Mouse (Mus musculus) heart, embryonic 15.5 days (tissue): Measurements from ENCODE around the gene Cmc1. TPM values are rescaled to one million over a fixed set of nuclear protein-coding genes. Genes with fewer than 3 reads are reported as not detected.
"Not testable (repeated sequence)": the region's sequence is repeated elsewhere in the genome, so short reads cannot be mapped to it uniquely, and the experiment has no call there.

Source experiments
- ATAC-seq: fragments of 200-750 bp; cut with Nextera tagmentation; replicated peaks from 2 replicates; pipeline ENCODE4 v1.8.0; 2017; ENCODE audit warnings: low read depth, moderate TSS enrichment; ENCODE audit not compliant: insufficient number of reproducible peaks, insufficient read depth, low FRiP score
- H3K27ac ChIP-seq: fragments of 300-500 bp; sonication (generic); 2 replicates; pipeline ENCODE4 v1.5.1; 2015; ENCODE audit warnings: mild to moderate bottlenecking, inconsistent platforms
- H3K27me3 ChIP-seq: fragments of 300-500 bp; sonication (generic); 2 replicates; pipeline ENCODE4 v1.6.1; 2015; ENCODE audit warnings: inconsistent platforms
- H3K36me3 ChIP-seq: fragments of 300-500 bp; sonication (generic); 2 replicates; pipeline ENCODE4 v1.6.1; 2015; ENCODE audit warnings: mild to moderate bottlenecking, inconsistent platforms
- H3K4me1 ChIP-seq: fragments of 300-500 bp; sonication (generic); replicated peaks from 2 replicates; pipeline ENCODE4 v1.6.1; 2015; ENCODE audit warnings: inconsistent platforms
- H3K4me2 ChIP-seq: fragments of 300-500 bp; sonication (generic); 2 replicates; pipeline ENCODE4 v1.6.1; 2015; ENCODE audit warnings: inconsistent platforms, mild to moderate bottlenecking, moderate library complexity
- H3K4me3 ChIP-seq: fragments of 300-500 bp; sonication (generic); 2 replicates; pipeline ENCODE4 v1.5.1; 2015; ENCODE audit warnings: mild to moderate bottlenecking, inconsistent platforms
- H3K9ac ChIP-seq: fragments of 300-500 bp; sonication (generic); 2 replicates; pipeline ENCODE4 v1.6.1; 2015; ENCODE audit warnings: mild to moderate bottlenecking, inconsistent platforms
- H3K9me3 ChIP-seq: fragments of 300-500 bp; sonication (generic); replicated peaks from 2 replicates; pipeline ENCODE4 v1.6.1; 2016; ENCODE audit warnings: inconsistent platforms
- WGBS: fragments of 180-500 bp; shearing (Covaris S2); methylation state at CpG from one replicate; pipeline ENCODE4 v1.1.7; 2015; ENCODE audit warnings: mixed read lengths; 5-methylcytosine and 5-hydroxymethylcytosine counted together
- polyA plus RNA-seq: library from polyadenylated mRNA; unstranded; fragments of >200 nt; fragmentation: Nextera tagmentation; extraction: Ambion mirVana; gene quantifications from 2 replicates; pipeline ENCODE4 v1.2.1, GENCODE M21; 2015

The Cmc1 gene
- polyA plus RNA-seq, 1 experiment from 2014 or later, result 47.0 TPM

- no peaks in the 10 kb centered on the region for H3K36me3 ChIP-seq
- H3K4me1 ChIP-seq, result no peaks in the 10 kb centered on the region
- H3K4me2 ChIP-seq, result no peak overlapping the region
- no peak for ATAC-seq
- 85% methylated on average over 4 of the region's 4 CpGs for WGBS
- no peak overlapping the region for H3K27ac ChIP-seq
- H3K27me3 ChIP-seq, result no peaks in the 10 kb centered on the region
- no peaks in the 10 kb centered on the region for H3K9me3 ChIP-seq
- H3K9ac ChIP-seq, result no peak overlapping the region
- H3K4me3 ChIP-seq, result no peak overlapping the region
Observed at GRCm38 (mm10) chr9:118173086-118173485, 23.1 kb upstream of the Cmc1 start.

- H3K4me1 ChIP-seq, result no peaks in the 10 kb centered on the region
- H3K9ac ChIP-seq, result no peak overlapping the region
- no peaks in the 10 kb centered on the region for H3K27me3 ChIP-seq
- WGBS, result 48% methylated on average over 5 of the region's 5 CpGs
- ATAC-seq, result no peak
- no peak overlapping the region for H3K27ac ChIP-seq
- no peak overlapping the region for H3K4me3 ChIP-seq
- H3K9me3 ChIP-seq, result no peaks in the 10 kb centered on the region
- H3K4me2 ChIP-seq, result no peak overlapping the region
- no peaks in the 10 kb centered on the region for H3K36me3 ChIP-seq
Observed at GRCm38 (mm10) chr9:118168544-118168943, 18.6 kb upstream of the Cmc1 start.

GRCm38 (mm10) chr9:118167606-118168005 is 17.6 kb upstream of the Cmc1 start:
- H3K4me1 ChIP-seq, result no peaks in the 10 kb centered on the region
- H3K4me2 ChIP-seq, result no peak overlapping the region
- H3K27ac ChIP-seq, result no peak overlapping the region
- no peaks in the 10 kb centered on the region for H3K36me3 ChIP-seq
- no peaks in the 10 kb centered on the region for H3K27me3 ChIP-seq
- 74% methylated on average over 6 of the region's 6 CpGs for WGBS
- H3K4me3 ChIP-seq, result no peak overlapping the region
- H3K9me3 ChIP-seq, result no peaks in the 10 kb centered on the region
- no peak for ATAC-seq
- H3K9ac ChIP-seq, result no peak overlapping the region

- no peak overlapping the region for H3K4me2 ChIP-seq
- no peak overlapping the region for H3K27ac ChIP-seq
- ATAC-seq, result no peak
- no peaks in the 10 kb centered on the region for H3K36me3 ChIP-seq
- no peak overlapping the region for H3K4me3 ChIP-seq
- WGBS, result 88% methylated on average over 6 of the region's 6 CpGs
- no peaks in the 10 kb centered on the region for H3K4me1 ChIP-seq
- no peak overlapping the region for H3K9ac ChIP-seq
- H3K27me3 ChIP-seq, result no peaks in the 10 kb centered on the region
- H3K9me3 ChIP-seq, result no peaks in the 10 kb centered on the region
Observed at GRCm38 (mm10) chr9:118161536-118161935, 11.6 kb upstream of the Cmc1 start.

GRCm38 (mm10) chr9:118159936-118160335 is 10.0 kb upstream of the Cmc1 start:
- Histone ChIP-seq H3K36me3 (no peaks in the 10 kb centered on the region), H3K27me3 (no peaks in the 10 kb centered on the region), H3K9me3 (no peaks in the 10 kb centered on the region), H3K4me2 (no peak overlapping the region), H3K27ac (no peak overlapping the region), H3K4me3 (no peak overlapping the region), H3K9ac (no peak overlapping the region), H3K4me1 (no peaks in the 10 kb centered on the region)
- WGBS, result 27% methylated on average over 3 of the region's 3 CpGs
- no peak for ATAC-seq

GRCm38 (mm10) chr9:118158201-118158600 is 8.2 kb upstream of the Cmc1 start:
- WGBS, result 84% methylated on average over 4 of the region's 4 CpGs
- Histone ChIP-seq H3K36me3 (no peaks in the 10 kb centered on the region), H3K27ac (no peak overlapping the region), H3K27me3 (no peaks in the 10 kb centered on the region), H3K9me3 (no peaks in the 10 kb centered on the region), H3K4me1 (no peaks in the 10 kb centered on the region), H3K4me2 (no peak overlapping the region), H3K4me3 (no peak overlapping the region), H3K9ac (no peak overlapping the region)
- no peak for ATAC-seq

- no peaks in the 10 kb centered on the region for H3K9me3 ChIP-seq
- no peaks in the 10 kb centered on the region for H3K4me1 ChIP-seq
- no peak overlapping the region for H3K27ac ChIP-seq
- WGBS, result 73% methylated on average over 3 of the region's 3 CpGs
- H3K27me3 ChIP-seq, result no peaks in the 10 kb centered on the region
- H3K4me3 ChIP-seq, result no peak overlapping the region
- H3K4me2 ChIP-seq, result no peak overlapping the region
- ATAC-seq, result no peak
- no peaks in the 10 kb centered on the region for H3K36me3 ChIP-seq
- H3K9ac ChIP-seq, result no peak overlapping the region
Observed at GRCm38 (mm10) chr9:118157234-118157633, 7.3 kb upstream of the Cmc1 start.

GRCm38 (mm10) chr9:118154666-118155065 is 4.7 kb upstream of the Cmc1 start:
- H3K36me3 ChIP-seq, result no peaks in the 10 kb centered on the region
- H3K27me3 ChIP-seq, result no peaks in the 10 kb centered on the region
- ATAC-seq, result no peak
- H3K4me3 ChIP-seq, result no peak overlapping the region
- H3K4me2 ChIP-seq, result no peak overlapping the region
- H3K9me3 ChIP-seq, result no peaks in the 10 kb centered on the region
- H3K4me1 ChIP-seq, result peaks cover 7% of the 10 kb centered on the region; the same call in 1 of the 2 replicates
- H3K9ac ChIP-seq, result no peak overlapping the region
- H3K27ac ChIP-seq, result no peak overlapping the region
- 83% methylated on average over 5 of the region's 5 CpGs for WGBS

GRCm38 (mm10) chr9:118151221-118151507 is 1.2 kb upstream of the Cmc1 start:
- Histone ChIP-seq H3K4me3 (no peak overlapping the region), H3K9me3 (no peaks in the 10 kb centered on the region), H3K36me3 (no peaks in the 10 kb centered on the region), H3K27me3 (no peaks in the 10 kb centered on the region), H3K4me1 (peaks cover 14% of the 10 kb centered on the region), H3K27ac (no peak overlapping the region), H3K9ac (no peak overlapping the region), H3K4me2 (no peak overlapping the region)
- 94% methylated on average over 1 of the region's 1 CpGs for WGBS
- ATAC-seq, result no peak

GRCm38 (mm10) chr9:118150429-118151220 is 648 bp upstream of the Cmc1 start:
- 78% methylated on average over 20 of the region's 20 CpGs for WGBS
- no peaks in the 10 kb centered on the region for H3K27me3 ChIP-seq
- H3K4me2 ChIP-seq, result peak overlapping the region; percentile 67
- H3K4me3 ChIP-seq, result peak overlapping the region; percentile 90
- no peak overlapping the region for H3K9ac ChIP-seq
- no peaks in the 10 kb centered on the region for H3K9me3 ChIP-seq
- no peak; the same call in 1 of the 2 replicates for ATAC-seq
- H3K4me1 ChIP-seq, result peaks cover 14% of the 10 kb centered on the region
- no peak overlapping the region for H3K27ac ChIP-seq
- no peaks in the 10 kb centered on the region for H3K36me3 ChIP-seq

GRCm38 (mm10) chr9:118140356-118140755 is 9.6 kb downstream of the Cmc1 start:
- H3K9ac ChIP-seq, H3K27me3 ChIP-seq, H3K36me3 ChIP-seq, H3K27ac ChIP-seq, ATAC-seq, H3K4me3 ChIP-seq, H3K9me3 ChIP-seq, H3K4me2 ChIP-seq, H3K4me1 ChIP-seq: not testable (repeated sequence)
- 60% methylated on average over 3 of the region's 3 CpGs for WGBS

- no peak overlapping the region for H3K27ac ChIP-seq
- WGBS, result 78% methylated on average over 2 of the region's 2 CpGs
- no peak overlapping the region for H3K4me3 ChIP-seq
- H3K9ac ChIP-seq, result no peak overlapping the region
- no peaks in the 10 kb centered on the region for H3K9me3 ChIP-seq
- no peaks in the 10 kb centered on the region for H3K4me1 ChIP-seq
- 0 out of 2 replicates have a peak, but pooled peaks cover 2% of the 10 kb centered on the region for H3K36me3 ChIP-seq
- H3K4me2 ChIP-seq, result no peak overlapping the region
- no peak for ATAC-seq
- H3K27me3 ChIP-seq, result no peaks in the 10 kb centered on the region
Observed at GRCm38 (mm10) chr9:118110360-118110710, 39.6 kb downstream of the Cmc1 start.
